Mouse (Mus musculus) cerebellum, adult 2 months (tissue): Measurements from ENCODE around the gene Zfp764. TPM values are rescaled to one million over a fixed set of nuclear protein-coding genes. Genes with fewer than 3 reads are reported as not detected.
"Not testable (repeated sequence)": the region's sequence is repeated elsewhere in the genome, so short reads cannot be mapped to it uniquely, and the experiment has no call there.

Experiments
- DNase-seq, 2 experiments: peaks; one replicate each; pipeline ENCODE4 v3.0.0; 2021
- H3K27ac ChIP-seq: fragments of 200-500 bp; 2 replicates; pipeline ENCODE4 v1.5.1; 2012; ENCODE audit warnings: low read length, control low read depth, inconsistent platforms; ENCODE audit not compliant: insufficient read depth
- H3K27me3 ChIP-seq: fragments of 200-500 bp; 2 replicates; pipeline ENCODE4 v1.6.1; 2012; ENCODE audit warnings: inconsistent platforms, mild to moderate bottlenecking, low read length, moderate library complexity; ENCODE audit not compliant: control insufficient read depth, insufficient read depth
- H3K4me1 ChIP-seq: fragments of 200-500 bp; 2 replicates; pipeline ENCODE4 v1.6.1; 2011; ENCODE audit warnings: low read length; ENCODE audit not compliant: control insufficient read depth, insufficient read depth
- H3K4me3 ChIP-seq: fragments of 200-500 bp; replicated peaks from 2 replicates; pipeline ENCODE3; 2011; ENCODE audit warnings: mild to moderate bottlenecking, low read depth, low read length, control low read depth; ENCODE audit not compliant: insufficient read depth
- CTCF ChIP-seq: fragments of 200-500 bp; IDR thresholded peaks from 2 replicates; pipeline ENCODE4 v1.5.1; 2011; ENCODE audit warnings: low read depth, mild to moderate bottlenecking, control low read depth, low read length, moderate library complexity, borderline replicate concordance; ENCODE audit not compliant: insufficient read depth
- POLR2A ChIP-seq: fragments of 200-500 bp; IDR thresholded peaks from 2 replicates; pipeline ENCODE4 v1.6.1; 2011; ENCODE audit warnings: low read length, control low read depth, borderline replicate concordance; ENCODE audit not compliant: insufficient read depth
- WGBS: fragments of 180-500 bp; shearing (Covaris S2); methylation state at CpG from one replicate; pipeline ENCODE4 v1.1.7; 2018; 5-methylcytosine and 5-hydroxymethylcytosine counted together
- polyA plus RNA-seq: library from polyadenylated mRNA; depleted of rRNA; stranded (reverse); fragments of >200 nt; gene quantifications from 2 replicates; pipeline ENCODE4 v1.2.3, GENCODE M21; 2012

Zfp764 gene
- polyA plus RNA-seq, 1 experiment, result 4.0 TPM

DNA sequence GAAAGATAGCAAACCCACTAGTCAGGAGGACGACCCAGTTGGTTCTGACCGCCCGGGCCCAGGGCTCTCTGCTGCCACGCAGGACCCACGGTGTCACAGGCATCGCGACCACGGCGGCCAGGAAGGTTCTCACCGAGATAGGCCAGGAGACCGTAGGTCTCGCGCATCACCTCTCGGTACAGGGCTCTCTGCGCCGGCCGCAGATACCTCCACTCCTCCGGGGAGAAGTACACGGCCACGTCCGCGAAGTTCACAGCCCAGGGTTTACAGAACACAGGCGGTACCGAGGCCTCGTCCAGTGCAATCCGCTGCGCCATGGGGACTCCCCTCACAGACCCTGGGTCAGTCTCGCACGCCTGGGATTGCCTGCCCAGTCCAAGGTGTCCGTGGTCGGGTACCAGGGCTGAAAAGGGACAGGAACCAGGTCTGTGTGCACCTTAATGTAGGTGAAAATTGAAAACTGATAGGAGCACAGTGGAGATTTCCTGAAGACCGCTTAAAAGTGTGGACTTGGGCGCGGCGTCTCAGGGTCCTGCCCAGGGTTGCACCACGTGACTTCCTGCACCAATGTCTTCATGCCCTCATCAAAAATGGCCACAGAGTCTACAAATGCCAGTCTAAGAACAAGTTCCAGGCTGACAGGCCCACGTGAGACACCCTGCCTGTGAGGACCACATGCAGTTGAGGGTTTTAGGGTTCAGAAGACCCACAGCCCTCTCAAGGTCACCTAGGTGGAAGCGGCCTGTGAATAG, 19.8 kb downstream of the Zfp764 start, which contains the start of gene 9130019O22Rik:
Gene 9130019O22Rik, minus strand, starts transcription at position 526 of the 752 bp plus-strand sequence.
- WGBS, result 3% methylated on average over 38 of the region's 38 CpGs
- no peak for TF ChIP-seq CTCF
- TF ChIP-seq POLR2A, result peak; percentile 75; the same call in 1 of the 2 replicates
- peak; percentile 90 to 93 for DNase-seq
- Histone ChIP-seq H3K27me3 (no peaks in the 10 kb centered on the region), H3K4me3 (peak within 1 kb of the TSS; percentile 74), H3K27ac (no peak within 1 kb of the TSS), H3K4me1 (peaks cover 2% of the 10 kb centered on the region; the same call in 1 of the 2 replicates)

DNA sequence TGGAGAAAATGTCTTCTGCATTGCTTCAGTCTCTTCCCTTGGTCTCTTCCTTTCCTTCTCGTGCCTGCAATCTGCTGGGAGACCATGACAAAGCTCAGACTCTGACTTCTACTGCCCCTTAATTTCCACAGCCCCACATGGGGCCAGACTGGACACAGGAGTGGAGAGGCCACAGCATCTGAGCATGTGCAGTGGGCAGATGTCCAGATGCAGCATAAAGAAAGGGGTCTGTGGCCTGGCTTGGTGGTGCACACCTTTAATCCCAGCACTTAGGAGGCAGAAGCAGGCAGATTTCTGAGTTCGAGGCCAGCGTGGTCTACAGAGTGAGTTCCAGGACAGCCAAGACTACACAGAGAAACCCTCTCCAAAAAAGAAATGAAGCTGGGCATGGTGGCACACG, 21.1 kb downstream of the Zfp764 start:
- H3K4me3 ChIP-seq, H3K4me1 ChIP-seq, H3K27me3 ChIP-seq, H3K27ac ChIP-seq: not testable (repeated sequence)
- DNase-seq, result peak in 1 of 2 experiments; percentile 31
- WGBS, result 85% methylated on average over 4 of the region's 4 CpGs

DNA sequence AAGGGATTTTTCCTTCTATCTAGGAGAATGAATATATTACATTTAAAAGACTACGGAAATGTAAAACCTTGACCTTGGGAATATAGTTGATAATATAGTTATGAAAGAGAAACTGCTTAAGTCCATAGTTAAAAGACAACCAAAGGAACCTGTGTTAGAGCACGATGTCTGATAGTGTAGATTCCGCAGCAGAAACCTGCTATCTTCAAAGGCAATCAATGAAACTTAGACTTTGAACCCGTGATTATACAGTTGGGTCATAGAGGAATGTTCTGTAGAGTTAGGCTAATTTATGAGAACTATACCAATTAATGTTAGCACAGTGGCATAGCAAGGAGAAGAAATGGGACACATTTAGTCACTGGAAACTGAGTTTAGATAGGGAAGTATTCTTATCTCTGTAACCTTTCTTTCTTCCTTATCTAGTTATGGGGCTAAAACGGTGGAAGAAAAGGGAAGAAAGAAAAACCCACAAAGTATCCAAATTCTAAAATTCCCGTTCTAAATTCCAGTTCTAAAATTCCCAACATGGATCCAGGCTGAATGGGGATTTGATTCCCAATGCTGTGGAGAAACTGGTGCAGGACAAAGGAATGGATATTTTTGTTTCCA, 28.2 kb downstream of the Zfp764 start:
- H3K4me1 ChIP-seq, result no peaks in the 10 kb centered on the region
- H3K4me3 ChIP-seq, result no peak overlapping the region
- no peak overlapping the region for H3K27ac ChIP-seq
- DNase-seq, result no peak
- no peaks in the 10 kb centered on the region for H3K27me3 ChIP-seq
- WGBS, result 76% methylated on average over 6 of the region's 6 CpGs
- TF ChIP-seq CTCF (no peak), POLR2A (no peak)

DNA sequence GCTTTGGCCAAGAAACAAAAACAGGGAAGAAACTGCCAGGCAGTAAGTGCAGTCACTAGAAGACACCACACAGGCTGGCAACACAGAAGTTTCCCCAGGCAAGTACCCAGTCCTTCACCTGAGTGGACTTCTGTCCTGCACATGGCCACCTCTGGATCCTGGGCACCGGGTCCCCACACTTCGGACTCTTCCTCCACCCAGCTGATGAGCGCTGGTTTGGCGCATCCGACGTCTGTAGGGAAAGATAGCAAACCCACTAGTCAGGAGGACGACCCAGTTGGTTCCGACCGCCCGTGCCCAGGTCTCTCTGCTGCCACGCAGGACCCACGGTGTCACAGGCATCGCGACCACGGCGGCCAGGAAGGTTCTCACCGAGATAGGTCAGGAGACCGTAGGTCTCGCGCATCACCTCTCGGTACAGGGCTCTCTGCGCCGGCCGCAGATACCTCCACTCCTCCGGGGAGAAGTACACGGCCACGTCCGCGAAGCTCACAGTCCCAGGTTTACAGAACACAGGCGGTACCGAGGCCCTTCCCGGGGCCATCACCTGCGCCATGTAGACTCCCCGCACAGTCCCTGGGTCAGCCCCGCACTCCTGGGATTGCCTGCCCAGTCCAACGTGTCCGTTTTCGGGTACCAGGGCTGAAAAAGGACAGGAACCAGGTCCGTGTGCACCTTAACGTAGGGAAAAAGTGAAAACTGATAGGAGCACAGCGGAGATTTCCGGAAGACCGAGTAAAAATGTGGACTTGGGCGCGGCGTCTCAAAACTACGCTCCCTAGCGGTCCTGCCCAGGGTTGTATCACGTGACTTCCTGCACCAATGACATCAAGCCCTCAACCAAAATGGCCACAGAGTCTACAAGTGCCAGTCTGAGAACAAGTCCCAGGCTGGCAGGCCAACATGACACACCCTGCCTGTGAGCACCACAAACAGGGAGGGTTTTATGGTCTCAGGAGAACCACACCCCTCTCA, 31.1 kb downstream of the Zfp764 start, which contains the start of gene Zfp747:
Gene Zfp747, minus strand, starts transcription at position 780 of the 975 bp plus-strand sequence.
- Histone ChIP-seq H3K27ac (peak within 1 kb of the TSS; percentile 52), H3K4me3 (peak within 1 kb of the TSS; percentile 98)
- TF ChIP-seq POLR2A (peak; percentile 86; the same call in 1 of the 2 replicates), CTCF (peak; percentile 68; the same call in 1 of the 2 replicates)
- H3K4me1 ChIP-seq, H3K27me3 ChIP-seq: not testable (repeated sequence)
- 1% methylated on average over 49 of the region's 49 CpGs for WGBS
- DNase-seq, result peak; percentile 94 to 95

DNA sequence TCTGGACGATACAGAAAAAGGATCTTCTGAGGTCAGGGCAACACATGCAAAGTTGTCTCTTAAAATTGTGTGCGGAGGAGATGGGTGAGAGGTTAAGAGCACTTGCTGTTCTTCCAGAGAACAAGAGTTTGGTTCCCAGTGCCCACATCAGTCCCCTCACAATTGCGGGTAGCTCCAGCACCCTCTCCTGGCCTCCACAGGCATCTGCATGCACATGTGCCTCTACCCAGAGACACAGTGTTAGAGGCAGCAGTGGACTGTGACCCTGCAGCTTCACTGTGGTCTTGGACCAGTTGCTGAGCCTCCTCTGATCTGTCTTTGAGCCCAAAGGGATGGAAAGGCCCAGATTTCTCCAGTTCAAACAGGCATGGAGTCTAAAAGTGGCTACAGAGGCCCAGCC, 34.8 kb downstream of the Zfp764 start:
- not testable (repeated sequence) for H3K27ac ChIP-seq, H3K4me1 ChIP-seq, H3K4me3 ChIP-seq, DNase-seq, H3K27me3 ChIP-seq
- peak; percentile 17; the same call in 1 of the 2 replicates for TF ChIP-seq CTCF
- WGBS, result 83% methylated on average over 3 of the region's 3 CpGs

DNA sequence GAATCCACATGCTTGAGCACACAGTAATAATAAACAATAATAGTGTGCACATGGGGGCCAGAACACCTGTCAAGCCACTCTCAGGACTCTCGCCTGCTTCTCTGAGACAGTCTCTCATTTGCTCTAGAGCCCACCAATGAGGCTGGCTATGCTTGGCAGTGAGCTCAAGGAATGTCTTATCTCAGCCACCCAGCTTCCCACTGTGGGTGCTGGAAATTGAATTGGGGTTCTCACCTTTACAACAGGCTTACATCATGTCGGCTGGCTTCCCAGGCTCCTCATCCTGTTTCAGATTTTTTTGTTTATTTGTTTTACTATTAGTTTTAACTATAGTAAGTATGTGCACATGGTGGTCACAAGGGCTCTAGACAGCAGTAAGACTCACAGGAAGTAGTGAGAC, 35.4 kb downstream of the Zfp764 start:
- no peak for TF ChIP-seq POLR2A
- no peak for TF ChIP-seq CTCF
- no peaks in the 10 kb centered on the region for H3K27me3 ChIP-seq
- H3K4me3 ChIP-seq, result no peak overlapping the region
- no peak for DNase-seq
- H3K4me1 ChIP-seq, result no peaks in the 10 kb centered on the region
- no peak overlapping the region for H3K27ac ChIP-seq
- 82% methylated on average over 2 of the region's 2 CpGs for WGBS

DNA sequence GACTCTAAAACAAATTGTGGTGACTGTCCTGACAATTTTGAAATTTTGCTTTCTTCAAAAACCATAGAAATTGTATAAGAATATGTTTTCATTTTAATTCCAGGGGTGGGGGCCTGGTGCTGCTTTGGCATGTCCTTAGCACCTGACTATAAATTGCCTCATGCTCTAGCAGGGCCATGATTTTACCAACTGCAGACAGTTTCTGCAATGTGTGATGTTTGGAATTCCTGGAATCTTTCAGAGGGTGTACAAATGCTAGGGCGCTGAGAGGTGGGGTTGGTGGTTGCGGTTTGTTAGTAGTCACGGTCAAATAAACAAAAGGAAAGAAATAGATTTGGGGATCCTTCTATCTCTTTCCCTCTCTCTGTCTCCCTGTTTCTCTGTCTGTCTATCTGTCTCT, 40.4 kb downstream of the Zfp764 start:
- 85% methylated on average over 3 of the region's 3 CpGs for WGBS
- Histone ChIP-seq H3K27me3 (no peaks in the 10 kb centered on the region), H3K4me3 (no peak overlapping the region), H3K27ac (no peak overlapping the region), H3K4me1 (no peaks in the 10 kb centered on the region)
- no peak for TF ChIP-seq POLR2A
- TF ChIP-seq CTCF, result no peak
- no peak for DNase-seq

DNA sequence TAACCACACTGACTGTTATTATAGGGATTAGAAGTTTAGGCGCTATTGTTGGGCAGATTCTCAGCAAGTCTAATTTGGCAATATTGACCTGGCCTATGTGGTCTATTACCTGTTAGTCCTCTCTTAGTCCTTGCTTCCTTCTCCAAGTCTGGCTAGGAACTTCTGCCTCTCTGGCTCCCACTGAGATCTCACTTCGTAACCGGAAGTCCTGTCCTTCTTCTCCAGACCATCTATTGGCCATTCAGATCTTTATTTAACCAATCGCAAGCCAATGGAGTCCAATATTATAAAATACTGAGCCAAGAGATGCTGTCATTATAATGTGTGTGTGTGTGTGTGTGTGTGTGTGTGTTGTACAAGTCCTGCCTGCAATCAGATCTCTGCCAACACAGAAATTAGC, 42.5 kb downstream of the Zfp764 start:
- H3K4me3 ChIP-seq, result peak overlapping the region; percentile 51
- WGBS, result 36% methylated on average over 4 of the region's 4 CpGs

More for the DNA sequence above, 42.5 kb downstream of the Zfp764 start:
- no peaks in the 10 kb centered on the region for H3K4me1 ChIP-seq
- peak; percentile 46 to 66 for DNase-seq
- no peaks in the 10 kb centered on the region for H3K27me3 ChIP-seq
- no peak for TF ChIP-seq CTCF
- TF ChIP-seq POLR2A, result 0 out of 2 replicates have a peak, but pooled peaks have one; percentile 23
- H3K27ac ChIP-seq, result peak overlapping the region; percentile 68; the same call in 1 of the 2 replicates
